Mouse (Mus musculus): Measurements from ENCODE around the gene Tmem253. TPM values are rescaled to one million over a fixed set of nuclear protein-coding genes. Genes with fewer than 3 reads are reported as not detected.

The Tmem253 gene
- total and polyA plus RNA-seq, 3 experiments, result 0.64 to 1.9 TPM; not detected in 1

DNA sequence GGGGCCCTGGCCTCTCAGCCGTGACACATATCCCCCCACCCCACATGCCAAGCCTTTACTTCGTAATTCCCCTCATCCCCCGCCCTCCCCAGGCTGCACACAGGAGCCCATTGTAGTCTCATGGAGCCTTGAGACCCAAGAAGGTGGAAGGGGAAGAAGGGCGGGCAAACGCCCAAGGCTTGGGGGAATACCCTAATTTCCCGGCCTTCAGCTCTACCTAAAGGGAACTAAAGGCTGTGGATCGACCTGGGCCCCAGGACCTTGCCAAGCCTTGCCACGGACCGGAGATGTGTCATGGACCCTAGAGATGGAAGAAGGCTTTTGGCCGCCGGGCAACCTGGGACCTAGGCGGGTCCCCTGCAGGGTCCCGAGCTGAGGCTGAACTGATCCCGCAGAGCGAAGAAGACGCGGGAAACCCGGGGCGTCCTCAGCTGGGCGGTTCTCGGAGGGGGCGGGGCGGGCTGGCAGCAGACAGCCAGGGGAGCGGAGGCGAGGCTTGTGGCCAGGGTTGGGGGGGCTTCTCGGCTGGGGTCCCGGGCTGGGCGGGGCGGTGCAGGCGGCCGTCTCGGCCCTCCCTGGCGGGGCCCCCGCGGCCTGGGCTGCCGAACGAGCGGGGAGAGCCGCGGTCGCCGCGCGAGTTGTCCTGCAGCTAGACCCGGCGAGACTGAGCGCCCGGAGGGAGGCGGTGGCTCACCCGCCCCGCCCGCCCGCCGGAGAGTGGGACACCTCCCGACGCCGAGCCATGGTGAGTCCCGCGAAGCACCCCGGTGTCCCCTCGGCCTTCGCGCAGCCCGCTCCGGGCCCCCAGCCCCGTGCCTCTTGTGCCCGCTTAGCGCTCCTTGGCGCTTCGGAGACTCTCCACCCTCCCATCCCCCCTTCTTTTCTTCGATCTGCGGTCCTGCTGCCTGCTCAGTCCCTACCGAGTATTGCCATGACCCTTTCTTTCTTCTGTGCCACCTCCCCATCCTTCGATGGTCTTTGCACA lies 30.9 kb upstream of the Tmem253 start, which contains the start of gene Arhgef40:
Gene Arhgef40 (plus strand): TSS at position 473 of the 985 bp plus-strand sequence.
- Histone ChIP-seq H3K27ac (ENCODE audit: insufficient read depth, low read depth) (no peak within 1 kb of the TSS), H3K27me3 (replicated peaks) (peaks cover 34% of the 10 kb centered on the region), H3K9ac (ENCODE audit: insufficient read depth, low read depth) (peak within 1 kb of the TSS; percentile 50; the same call in 1 of the 2 replicates), H3K9me3 (replicated peaks; ENCODE audit: low read length) (no peaks in the 10 kb centered on the region), H3K79me2 (replicated peaks; ENCODE audit: control insufficient read depth, extremely low read depth, insufficient read depth, poor library complexity, severe bottlenecking) (no peaks in the 10 kb centered on the region), H3K4me3 (replicated peaks in 1 of 3; ENCODE audit: low read depth in 2 of 3, low read length in 2 of 3, poor library complexity in 1 of 3) (peak within 1 kb of the TSS; percentile 25 to 52 (median 51)), H3K36me3 (replicated peaks in 1 of 2; ENCODE audit: control insufficient read depth in 1 of 2, insufficient read depth in 1 of 2, low read length in 1 of 2) (no peaks in the 10 kb centered on the region), H3K4me2 (ENCODE audit: insufficient read depth, low read depth, poor library complexity, severe bottlenecking) (peak within 1 kb of the TSS; percentile 94), H3K4me1 (ENCODE audit: control insufficient read depth in 1 of 2, insufficient read depth in 2 of 2) (peaks cover 0 to 22% of the 10 kb centered on the region in 2 experiments; a peak in 2 of 4 replicates)
- TF ChIP-seq ZMIZ1 (IDR thresholded peaks at IDR 0.05; ENCODE audit: low read depth, low read length), result no peak
- no peak for TF ChIP-seq RCOR1 (conservative IDR thresholded peaks at IDR 0.05; ENCODE audit: low read depth, low read length)
- 0 out of 2 replicates have a peak, but pooled peaks have one; percentile 36 for TF ChIP-seq UBTF (IDR thresholded peaks at IDR 0.05; ENCODE audit: low read depth, low read length)
- 0 out of 2 replicates have a peak, but pooled peaks have one; percentile 40 for TF ChIP-seq CHD2 (IDR thresholded peaks at IDR 0.05; ENCODE audit: low read length)
- in situ Hi-C loops (cut with MboI; ENCODE audit: low pct_ligation_motif_present, low pct_unique_long_range_greater_than_20kb, low sequenced_read_pairs) (no loop called here), dilution Hi-C loops (cut with MboI; ENCODE audit: extremely low pct_ligation_motif_present, extremely low pct_unique_long_range_greater_than_20kb, low sequenced_read_pairs) (no loop called here)
- DNase-seq (ENCODE audit: extremely low read depth), result no peak

DNA sequence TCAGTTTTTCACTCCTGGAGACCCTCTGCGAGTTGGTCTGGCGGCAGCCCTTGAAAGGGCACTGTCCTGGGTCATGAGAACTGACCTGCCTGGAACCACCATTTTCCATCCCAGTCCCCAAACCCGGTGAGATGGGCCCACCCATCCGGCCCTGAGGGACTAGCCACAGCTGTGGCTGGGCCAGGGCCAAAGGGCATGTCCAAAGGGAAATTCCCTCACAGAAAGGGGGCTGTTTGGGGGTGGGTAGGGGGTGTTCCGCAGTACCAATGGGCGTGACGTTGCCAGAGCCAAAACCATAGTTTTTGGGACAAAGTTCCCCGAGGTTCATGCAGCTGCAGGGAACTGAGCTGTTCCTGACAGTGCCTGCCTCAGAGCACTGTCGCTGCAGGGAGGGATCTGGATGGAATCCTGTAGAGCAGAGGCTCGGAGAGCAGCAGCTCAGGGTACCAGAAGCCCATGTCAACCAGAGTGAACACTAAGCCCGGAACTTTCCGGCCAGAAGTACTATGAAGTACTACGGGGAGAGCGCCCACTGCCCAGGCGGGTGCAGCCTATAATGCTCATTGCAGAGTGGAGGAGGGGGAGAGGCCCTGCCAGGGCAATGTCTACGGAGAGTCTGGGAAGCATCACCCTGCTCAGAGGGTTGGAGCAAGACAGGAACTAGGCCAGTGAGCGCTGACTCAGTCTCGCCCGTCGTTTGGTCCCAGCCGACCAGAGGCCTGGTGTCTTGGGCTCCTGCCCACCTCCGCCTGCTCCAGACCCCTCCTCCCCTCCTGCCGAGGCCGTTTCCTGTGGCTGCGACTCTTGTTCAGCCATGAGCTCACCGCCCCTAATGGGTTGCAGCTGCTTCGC lies 29.9 kb upstream of the Tmem253 start:
- H3K27ac ChIP-seq (ENCODE audit: insufficient read depth, low read depth), result no peak overlapping the region
- H3K9me3 ChIP-seq (replicated peaks; ENCODE audit: low read length), result no peaks in the 10 kb centered on the region
- peak overlapping the region; percentile 25 to 52 (median 51) for H3K4me3 ChIP-seq (replicated peaks in 1 of 3; ENCODE audit: low read depth in 2 of 3, low read length in 2 of 3, poor library complexity in 1 of 3)
- H3K27me3 ChIP-seq (replicated peaks), result peaks cover 32% of the 10 kb centered on the region
- TF ChIP-seq MAZ (IDR thresholded peaks at IDR 0.05; ENCODE audit: low read depth, low read length) (0 out of 2 replicates have a peak, but pooled peaks have one; percentile 40), TBP (conservative IDR thresholded peaks at IDR 0.05; ENCODE audit: low read depth, low read length) (no peak)
- no peaks in the 10 kb centered on the region for H3K79me2 ChIP-seq (replicated peaks; ENCODE audit: control insufficient read depth, extremely low read depth, insufficient read depth, poor library complexity, severe bottlenecking)
- H3K36me3 ChIP-seq (replicated peaks in 1 of 2; ENCODE audit: control insufficient read depth in 1 of 2, insufficient read depth in 1 of 2, low read length in 1 of 2), result no peaks in the 10 kb centered on the region
- dilution Hi-C loops (cut with MboI; ENCODE audit: extremely low pct_ligation_motif_present, extremely low pct_unique_long_range_greater_than_20kb, low sequenced_read_pairs) (no loop called here), in situ Hi-C loops (cut with MboI; ENCODE audit: low pct_ligation_motif_present, low pct_unique_long_range_greater_than_20kb, low sequenced_read_pairs) (no loop called here)
- H3K4me2 ChIP-seq (ENCODE audit: insufficient read depth, low read depth, poor library complexity, severe bottlenecking), result peak overlapping the region; percentile 94
- DNase-seq (ENCODE audit: extremely low read depth), result no peak
- peaks cover 0 to 19% of the 10 kb centered on the region in 2 experiments; a peak in 2 of 4 replicates for H3K4me1 ChIP-seq (ENCODE audit: control insufficient read depth in 1 of 2, insufficient read depth in 2 of 2)
- H3K9ac ChIP-seq (ENCODE audit: insufficient read depth, low read depth), result peak overlapping the region; percentile 50; the same call in 1 of the 2 replicates

DNA sequence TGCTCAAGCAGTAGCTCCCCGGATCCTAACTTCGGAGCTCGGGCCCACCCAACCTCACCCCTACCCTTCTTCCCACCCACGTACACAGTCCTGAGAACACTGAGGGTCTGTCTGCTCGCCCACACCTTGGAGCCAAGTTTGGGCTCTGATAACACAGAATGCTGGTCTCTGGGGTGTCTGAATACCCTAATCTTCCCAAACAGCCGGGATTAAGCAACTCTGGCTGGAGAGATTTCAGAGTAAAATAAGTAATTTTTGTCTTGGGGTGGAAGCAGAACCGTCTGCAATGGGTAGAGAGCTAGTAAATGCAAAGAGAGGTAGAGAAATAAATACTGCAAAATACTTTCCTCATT lies 29.3 kb upstream of the Tmem253 start:
- dilution Hi-C loops (cut with MboI; ENCODE audit: extremely low pct_ligation_motif_present, extremely low pct_unique_long_range_greater_than_20kb, low sequenced_read_pairs) (no loop called here), in situ Hi-C loops (cut with MboI; ENCODE audit: low pct_ligation_motif_present, low pct_unique_long_range_greater_than_20kb, low sequenced_read_pairs) (no loop called here)
- no peak overlapping the region for H3K27ac ChIP-seq (ENCODE audit: insufficient read depth, low read depth)
- peaks cover 30% of the 10 kb centered on the region for H3K27me3 ChIP-seq (replicated peaks)
- H3K4me2 ChIP-seq (ENCODE audit: insufficient read depth, low read depth, poor library complexity, severe bottlenecking), result no peak overlapping the region
- DNase-seq (ENCODE audit: extremely low read depth), result no peak
- no peak overlapping the region for H3K4me3 ChIP-seq (replicated peaks in 1 of 3; ENCODE audit: low read depth in 2 of 3, low read length in 2 of 3, poor library complexity in 1 of 3)
- TF ChIP-seq SMC3 (IDR thresholded peaks at IDR 0.05; ENCODE audit: low read depth, low read length) (no peak), ZMIZ1 (IDR thresholded peaks at IDR 0.05; ENCODE audit: low read depth, low read length) (no peak), BHLHE40 (IDR thresholded peaks at IDR 0.05; ENCODE audit: low read depth, low read length) (no peak), JUN (IDR thresholded peaks at IDR 0.05; ENCODE audit: insufficient read depth, low read depth, low read length) (no peak), CHD1 (IDR thresholded peaks at IDR 0.05; ENCODE audit: low read depth, low read length) (no peak), MAX (IDR thresholded peaks at IDR 0.05; ENCODE audit: low read length) (no peak)
- no peaks in the 10 kb centered on the region for H3K9me3 ChIP-seq (replicated peaks; ENCODE audit: low read length)
- no peaks in the 10 kb centered on the region for H3K79me2 ChIP-seq (replicated peaks; ENCODE audit: control insufficient read depth, extremely low read depth, insufficient read depth, poor library complexity, severe bottlenecking)
- H3K4me1 ChIP-seq (ENCODE audit: control insufficient read depth in 1 of 2, insufficient read depth in 2 of 2), result peaks cover 0 to 19% of the 10 kb centered on the region in 2 experiments; a peak in 2 of 4 replicates
- no peaks in the 10 kb centered on the region for H3K36me3 ChIP-seq (replicated peaks in 1 of 2; ENCODE audit: control insufficient read depth in 1 of 2, insufficient read depth in 1 of 2, low read length in 1 of 2)
- no peak overlapping the region for H3K9ac ChIP-seq (ENCODE audit: insufficient read depth, low read depth)

Measured in CH12.LX (cell line).